Mouse (Mus musculus) ES-E14 (cell line): ENCODE measurements at regions not wholly inside any gene's neighbourhood (a gene's known extent, or its start where the extent isn't known, plus 50 kb on each side); places are given as distances from the start of the nearest gene placed in this dataset.

Experiments
- DNase-seq: peaks from one replicate; pipeline ENCODE4 v3.0.0-alpha.2; 2013; ENCODE audit warnings: low read depth, low spot score
- H3K27ac ChIP-seq: 2 replicates; pipeline ENCODE4 v1.5.1; 2012; ENCODE audit warnings: low read depth, mild to moderate bottlenecking, low read length, moderate library complexity, mixed read lengths; ENCODE audit not compliant: poor library complexity, insufficient read depth, severe bottlenecking
- H3K36me3 ChIP-seq: 2 replicates; pipeline ENCODE4 v1.6.1; 2012; ENCODE audit warnings: mild to moderate bottlenecking, low read length, moderate library complexity, mixed read lengths; ENCODE audit not compliant: control insufficient read depth, poor library complexity, insufficient read depth, severe bottlenecking
- H3K4me1 ChIP-seq, 2 experiments: fragments of 150-350 bp in 1 of 2; sonication (generic) in 1 of 2; 2 replicates each; pipeline ENCODE4 v1.6.1; 2012; ENCODE audit warnings: low read length in 2 of 2, mild to moderate bottlenecking in 1 of 2, mixed read lengths in 1 of 2; ENCODE audit not compliant: control insufficient read depth in 2 of 2, insufficient read depth in 2 of 2, poor library complexity in 1 of 2
- H3K4me3 ChIP-seq, 2 experiments: fragments of 150-350 bp in 1 of 2; sonication (generic) in 1 of 2; 2 replicates each; pipeline ENCODE4 v1.5.1; 2012; ENCODE audit warnings: low read length in 2 of 2, low read depth in 1 of 2, mild to moderate bottlenecking in 1 of 2, mixed read lengths in 1 of 2; ENCODE audit not compliant: insufficient read depth in 1 of 2, poor library complexity in 1 of 2, severe bottlenecking in 1 of 2
- H3K9ac ChIP-seq: 2 replicates; pipeline ENCODE4 v1.6.1; 2012; ENCODE audit warnings: low read depth, mild to moderate bottlenecking, low read length, mixed read lengths; ENCODE audit not compliant: poor library complexity, insufficient read depth, severe bottlenecking
- H3K9me3 ChIP-seq: fragments of 150-350 bp; sonication (generic); 2 replicates; pipeline ENCODE4 v1.6.1; 2012; ENCODE audit warnings: low read depth, mild to moderate bottlenecking, low read length; ENCODE audit not compliant: control insufficient read depth, insufficient read depth
- CHD2 ChIP-seq: IDR thresholded peaks from 2 replicates; pipeline ENCODE4 v1.6.1; 2014; ENCODE audit warnings: mild to moderate bottlenecking, low read depth, low read length, inconsistent platforms
- HCFC1 ChIP-seq: IDR thresholded peaks from 2 replicates; pipeline ENCODE4 v1.6.1; 2012; ENCODE audit warnings: low read length, inconsistent platforms, borderline replicate concordance; ENCODE audit not compliant: insufficient read depth
- MAFK ChIP-seq: IDR thresholded peaks from 2 replicates; pipeline ENCODE4 v1.6.1; 2014; ENCODE audit warnings: mild to moderate bottlenecking, low read depth, low read length, inconsistent platforms; ENCODE audit not compliant: insufficient read depth
- ZC3H11A ChIP-seq: IDR thresholded peaks from 2 replicates; pipeline ENCODE4 v1.6.1; 2012; ENCODE audit warnings: low read depth, mild to moderate bottlenecking, inconsistent platforms, low read length, borderline replicate concordance
- ZNF384 ChIP-seq: IDR thresholded peaks from 2 replicates; pipeline ENCODE4 v1.6.1; 2012; ENCODE audit warnings: low read depth, low read length, inconsistent platforms
- in situ Hi-C, 2 experiments: fragments of 600-800 bp; cut with MboI; formaldehyde crosslinking; loops; one replicate each; pipeline ENCODE4 v1.15.1; 2025; ENCODE audit warnings: low sequenced_read_pairs in 2 of 2, inconsistent platforms in 1 of 2; ENCODE audit not compliant: unreplicated experiment in 2 of 2

- DNase-seq: no peak
- TF ChIP-seq ZNF384 (no peak), HCFC1 (no peak), CHD2 (no peak), ZC3H11A (no peak), MAFK (no peak)
- H3K27ac ChIP-seq: no peak overlapping the region
- H3K4me3 ChIP-seq: no peak overlapping the region
- H3K36me3 ChIP-seq: no peaks in the 10 kb centered on the region
- H3K4me1 ChIP-seq: no peaks in the 10 kb centered on the region
- H3K9me3 ChIP-seq: no peaks in the 10 kb centered on the region
- in situ Hi-C loops: no loop called here
- no peak overlapping the region for H3K9ac ChIP-seq
These were observed 58.7 kb upstream of the Pcsk6 start for GRCm38 (mm10) chr7:65802806-65803205.

GRCm38 (mm10) chr7:65803422-65804303 lies 57.9 kb upstream of the Pcsk6 start:
- H3K4me1 ChIP-seq: no peaks in the 10 kb centered on the region

More at GRCm38 (mm10) chr7:65803422-65804303, 57.9 kb upstream of the Pcsk6 start:
- no peak for TF ChIP-seq HCFC1
- in situ Hi-C loops: no loop called here
- H3K9me3 ChIP-seq: no peaks in the 10 kb centered on the region
- DNase-seq: no peak
- H3K9ac ChIP-seq: no peak overlapping the region
- H3K36me3 ChIP-seq: no peaks in the 10 kb centered on the region
- no peak overlapping the region for H3K4me3 ChIP-seq
- H3K27ac ChIP-seq: no peak overlapping the region
